Mouse (Mus musculus): ENCODE measurements around the gene Sh3bgrl. TPM values are rescaled to one million over a fixed set of nuclear protein-coding genes. Genes with fewer than 3 reads are reported as not detected.

Sh3bgrl gene
- polyA plus RNA-seq, 1 experiment from 2014 or later, result 36.8 TPM

DNA sequence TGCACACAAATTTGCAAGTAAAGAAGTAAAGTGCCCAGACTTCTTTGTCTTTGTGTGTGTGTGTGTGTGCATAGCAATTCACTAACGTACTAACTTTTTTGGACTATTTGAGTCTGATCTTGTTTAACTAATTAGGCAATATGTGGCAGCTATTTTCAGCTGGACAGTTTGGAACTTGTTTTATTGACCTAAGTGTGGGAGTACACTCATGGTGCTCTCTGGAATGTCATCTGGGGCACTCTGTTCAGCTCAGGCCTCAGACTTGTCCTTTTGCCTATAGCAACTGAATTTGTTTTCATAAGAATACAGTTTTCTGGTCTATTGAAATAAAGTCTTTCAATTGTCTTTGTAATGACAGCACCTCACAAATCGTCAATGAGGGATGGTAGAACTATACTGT is 42.1 kb downstream of the Sh3bgrl start:
- Histone ChIP-seq H3K4me2 (ENCODE audit: low read depth, low read length) (no peak overlapping the region), H3K4me3 (ENCODE audit: low read depth, low read length) (no peak overlapping the region), H3K4me1 (ENCODE audit: insufficient read depth) (no peaks in the 10 kb centered on the region), H3K36me3 (replicated peaks; ENCODE audit: insufficient read depth, low read length) (no peaks in the 10 kb centered on the region), H3K27ac (ENCODE audit: low read depth) (peak overlapping the region; percentile 67), H3K27me3 (ENCODE audit: insufficient read depth, low read length) (no peaks in the 10 kb centered on the region), H3K9ac (replicated peaks) (no peak overlapping the region), H3K9me3 (ENCODE audit: low read length) (no peaks in the 10 kb centered on the region)
- TF ChIP-seq EP300 (IDR thresholded peaks at IDR 0.05; ENCODE audit: low read depth), result no peak
- TF ChIP-seq CTCF (IDR thresholded peaks at IDR 0.05; ENCODE audit: low read depth), result no peak
- no peak for DNase-seq
- 49% methylated on average over 2 of the region's 2 CpGs for WGBS (ENCODE audit: insufficient replicate concordance)
- peak; percentile 93 for ATAC-seq

DNA sequence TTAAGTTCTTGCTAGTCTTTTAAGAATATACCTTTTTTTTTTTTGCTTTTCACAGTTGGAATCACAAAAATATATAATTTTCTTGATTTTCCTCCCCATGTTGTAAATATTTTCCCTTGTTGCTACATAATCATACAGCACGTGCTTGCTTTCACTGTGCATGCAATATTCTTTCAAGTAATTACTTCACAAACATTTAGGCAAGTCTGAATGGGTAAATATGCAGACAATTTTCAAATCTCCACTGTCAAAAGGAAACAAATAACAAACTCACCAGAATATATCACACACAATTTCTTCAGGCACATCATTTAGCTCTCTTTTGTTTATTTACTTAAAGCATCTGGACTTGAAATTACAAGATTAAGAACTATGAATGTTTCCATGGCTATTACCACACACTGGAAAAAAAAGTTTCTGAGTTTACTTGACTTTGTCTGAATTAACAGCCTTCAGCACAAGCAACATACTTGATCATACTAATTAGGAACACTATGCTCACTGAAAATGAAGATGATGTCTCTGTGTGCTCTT is 46.2 kb downstream of the Sh3bgrl start:
- no peak overlapping the region for H3K9ac ChIP-seq (replicated peaks)
- H3K9me3 ChIP-seq (ENCODE audit: low read length), result no peaks in the 10 kb centered on the region
- no peaks in the 10 kb centered on the region for H3K36me3 ChIP-seq (replicated peaks; ENCODE audit: insufficient read depth, low read length)
- no peak for DNase-seq
- H3K4me1 ChIP-seq (ENCODE audit: insufficient read depth), result peaks cover 4% of the 10 kb centered on the region; the same call in 1 of the 2 replicates
- no peak for ATAC-seq
- no peak overlapping the region for H3K4me2 ChIP-seq (ENCODE audit: low read depth, low read length)
- WGBS (ENCODE audit: insufficient replicate concordance), result 62% methylated on average over 1 of the region's 1 CpGs
- no peak overlapping the region for H3K4me3 ChIP-seq (ENCODE audit: low read depth, low read length)
- TF ChIP-seq EP300 (IDR thresholded peaks at IDR 0.05; ENCODE audit: low read depth) (no peak), CTCF (IDR thresholded peaks at IDR 0.05; ENCODE audit: low read depth) (no peak)
- no peaks in the 10 kb centered on the region for H3K27me3 ChIP-seq (ENCODE audit: insufficient read depth, low read length)
- no peak overlapping the region for H3K27ac ChIP-seq (ENCODE audit: low read depth)

DNA sequence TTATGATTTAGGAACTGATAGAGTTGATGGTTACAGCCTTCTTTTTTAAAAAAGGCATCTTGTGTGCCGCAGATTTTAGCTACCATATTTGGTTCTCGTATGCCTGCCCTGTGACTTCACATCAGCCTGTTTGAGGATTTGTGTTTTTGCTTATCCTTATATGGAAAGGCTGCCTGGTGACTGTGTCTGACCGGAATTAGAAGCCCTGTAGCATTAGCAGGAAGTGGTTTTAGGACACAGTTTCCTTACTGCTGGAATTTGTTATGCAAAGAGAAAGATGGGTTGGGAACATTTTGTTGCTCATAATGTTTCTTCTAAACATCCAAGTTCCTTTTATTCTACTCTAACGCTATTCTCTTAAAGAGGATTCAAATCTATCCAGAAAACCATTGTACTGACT is 47.1 kb downstream of the Sh3bgrl start:
- Histone ChIP-seq H3K4me2 (ENCODE audit: low read depth, low read length) (no peak overlapping the region), H3K9ac (replicated peaks) (no peak overlapping the region), H3K4me1 (ENCODE audit: insufficient read depth) (peaks cover 4% of the 10 kb centered on the region; the same call in 1 of the 2 replicates), H3K27me3 (ENCODE audit: insufficient read depth, low read length) (no peaks in the 10 kb centered on the region), H3K36me3 (replicated peaks; ENCODE audit: insufficient read depth, low read length) (no peaks in the 10 kb centered on the region), H3K4me3 (ENCODE audit: low read depth, low read length) (no peak overlapping the region), H3K9me3 (ENCODE audit: low read length) (no peaks in the 10 kb centered on the region), H3K27ac (ENCODE audit: low read depth) (peak overlapping the region; percentile 16; the same call in 1 of the 2 replicates)
- ATAC-seq (no peak), DNase-seq (no peak)
- 55% methylated on average over 4 of the region's 4 CpGs for WGBS (ENCODE audit: insufficient replicate concordance)
- TF ChIP-seq CTCF (IDR thresholded peaks at IDR 0.05; ENCODE audit: low read depth), result no peak
- TF ChIP-seq EP300 (IDR thresholded peaks at IDR 0.05; ENCODE audit: low read depth), result no peak

DNA sequence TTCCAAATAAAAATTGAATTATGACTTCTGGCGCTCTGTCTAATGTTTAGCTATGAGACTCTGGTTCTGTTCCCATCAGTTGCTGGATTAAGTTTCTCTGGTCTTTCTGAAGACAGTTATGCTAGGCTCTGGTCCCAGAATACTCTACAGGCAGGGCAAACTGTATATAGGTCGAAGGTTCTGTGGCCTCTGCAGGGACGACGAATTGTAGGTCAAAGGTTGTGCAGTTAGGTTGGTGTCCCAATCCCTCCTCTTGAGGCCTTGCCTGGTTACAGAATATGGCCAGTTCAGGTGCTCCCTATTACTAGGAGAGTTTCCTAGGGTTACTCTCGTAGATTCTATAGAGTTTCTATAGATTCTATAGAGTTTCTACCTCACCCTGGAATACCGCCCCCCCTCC is 50.6 kb downstream of the Sh3bgrl start:
- H3K27ac ChIP-seq (ENCODE audit: low read depth), result peak overlapping the region; percentile 67
- H3K9me3 ChIP-seq (ENCODE audit: low read length), result no peaks in the 10 kb centered on the region
- TF ChIP-seq CTCF (IDR thresholded peaks at IDR 0.05; ENCODE audit: low read depth) (no peak), EP300 (IDR thresholded peaks at IDR 0.05; ENCODE audit: low read depth) (no peak)
- no peak overlapping the region for H3K4me3 ChIP-seq (ENCODE audit: low read depth, low read length)
- H3K9ac ChIP-seq (replicated peaks), result no peak overlapping the region
- WGBS (ENCODE audit: insufficient replicate concordance), result 73% methylated on average over 6 of the region's 6 CpGs
- no peak overlapping the region for H3K4me2 ChIP-seq (ENCODE audit: low read depth, low read length)
- H3K4me1 ChIP-seq (ENCODE audit: insufficient read depth), result peaks cover 4% of the 10 kb centered on the region; the same call in 1 of the 2 replicates
- H3K27me3 ChIP-seq (ENCODE audit: insufficient read depth, low read length), result no peaks in the 10 kb centered on the region
- H3K36me3 ChIP-seq (replicated peaks; ENCODE audit: insufficient read depth, low read length), result no peaks in the 10 kb centered on the region
- DNase-seq (peak; percentile 18), ATAC-seq (peak; percentile 83)

DNA sequence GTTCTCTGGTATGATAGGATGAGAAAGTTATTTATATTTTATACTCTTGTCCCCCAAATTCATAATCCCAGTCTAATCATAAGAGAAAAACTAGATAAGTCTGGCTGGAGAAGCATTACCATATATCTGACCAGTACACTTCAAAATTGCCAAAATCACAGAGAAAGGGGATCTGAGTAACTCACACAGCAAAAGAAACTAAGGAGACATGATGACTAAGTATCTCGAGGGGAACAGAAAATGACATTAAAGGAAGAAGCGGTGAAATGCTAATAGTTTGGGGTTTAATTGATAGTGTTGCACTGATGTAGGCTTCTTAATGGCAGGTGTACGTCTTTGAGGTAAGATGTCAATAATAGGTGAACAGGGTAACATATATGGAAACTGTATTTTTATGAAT is 51.9 kb downstream of the Sh3bgrl start:
- H3K27me3 ChIP-seq (ENCODE audit: insufficient read depth, low read length), result no peaks in the 10 kb centered on the region
- DNase-seq (no peak), ATAC-seq (no peak)
- H3K4me3 ChIP-seq (ENCODE audit: low read depth, low read length), result no peak overlapping the region
- no peak overlapping the region for H3K4me2 ChIP-seq (ENCODE audit: low read depth, low read length)
- peaks cover 4% of the 10 kb centered on the region; the same call in 1 of the 2 replicates for H3K4me1 ChIP-seq (ENCODE audit: insufficient read depth)
- 76% methylated on average over 3 of the region's 3 CpGs for WGBS (ENCODE audit: insufficient replicate concordance)
- H3K36me3 ChIP-seq (replicated peaks; ENCODE audit: insufficient read depth, low read length), result no peaks in the 10 kb centered on the region
- no peak overlapping the region for H3K27ac ChIP-seq (ENCODE audit: low read depth)
- H3K9ac ChIP-seq (replicated peaks), result no peak overlapping the region
- TF ChIP-seq CTCF (IDR thresholded peaks at IDR 0.05; ENCODE audit: low read depth), result no peak
- TF ChIP-seq EP300 (IDR thresholded peaks at IDR 0.05; ENCODE audit: low read depth), result no peak
- H3K9me3 ChIP-seq (ENCODE audit: low read length), result no peaks in the 10 kb centered on the region

DNA sequence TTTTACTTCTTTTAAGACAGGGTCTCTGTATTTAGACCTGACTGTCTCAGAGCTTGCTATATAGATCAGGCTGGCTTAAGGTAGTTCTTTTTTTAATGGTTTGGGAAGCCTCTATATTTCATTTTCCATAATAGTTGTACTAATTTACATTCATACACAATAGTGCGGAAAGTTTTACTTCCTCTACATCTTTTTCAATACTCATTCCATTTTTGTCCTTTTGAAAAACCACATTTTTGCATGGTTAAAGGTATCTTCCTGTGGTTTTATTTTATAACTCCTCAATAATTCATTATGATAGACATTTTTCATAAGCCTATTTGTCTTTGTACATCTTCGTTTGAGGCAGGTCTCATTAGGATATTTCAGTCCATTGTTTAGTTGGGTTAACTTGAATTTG is 56.1 kb downstream of the Sh3bgrl start:
- Histone ChIP-seq H3K27me3 (ENCODE audit: insufficient read depth, low read length) (no peaks in the 10 kb centered on the region), H3K27ac (ENCODE audit: low read depth) (no peak overlapping the region), H3K4me1 (ENCODE audit: insufficient read depth) (no peaks in the 10 kb centered on the region), H3K36me3 (replicated peaks; ENCODE audit: insufficient read depth, low read length) (no peaks in the 10 kb centered on the region), H3K4me3 (ENCODE audit: low read depth, low read length) (no peak overlapping the region), H3K9me3 (ENCODE audit: low read length) (no peaks in the 10 kb centered on the region), H3K4me2 (ENCODE audit: low read depth, low read length) (no peak overlapping the region), H3K9ac (replicated peaks) (no peak overlapping the region)
- 83% methylated on average over 2 of the region's 2 CpGs for WGBS (ENCODE audit: insufficient replicate concordance)
- DNase-seq (no peak), ATAC-seq (no peak)
- no peak for TF ChIP-seq EP300 (IDR thresholded peaks at IDR 0.05; ENCODE audit: low read depth)

DNA sequence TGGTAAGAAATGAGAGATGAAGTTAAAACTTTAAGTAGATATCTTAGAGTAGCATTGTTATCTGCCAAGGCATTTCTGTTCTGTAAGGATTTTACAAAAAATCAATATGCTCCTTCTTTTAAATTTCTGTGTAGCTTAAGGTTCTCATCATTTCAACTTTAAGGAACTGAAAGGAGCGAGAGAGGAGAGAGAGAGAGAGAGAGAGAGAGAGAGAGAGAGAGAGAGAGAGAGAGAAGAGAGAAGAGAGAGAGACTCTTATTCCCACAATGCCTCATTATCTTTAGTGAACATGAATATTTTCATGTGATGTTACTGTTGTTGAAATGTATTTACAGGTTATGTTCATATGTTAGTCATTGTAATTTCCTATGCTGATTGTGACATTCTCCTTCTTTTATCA is 65.2 kb downstream of the Sh3bgrl start:
- ATAC-seq, result no peak
- WGBS (ENCODE audit: insufficient replicate concordance), result 64% methylated on average over 1 of the region's 1 CpGs
- Histone ChIP-seq H3K9me3 (ENCODE audit: low read length) (no peaks in the 10 kb centered on the region), H3K27ac (ENCODE audit: low read depth) (no peak overlapping the region), H3K4me2 (ENCODE audit: low read depth, low read length) (no peak overlapping the region), H3K9ac (replicated peaks) (no peak overlapping the region), H3K4me1 (ENCODE audit: insufficient read depth) (no peaks in the 10 kb centered on the region), H3K27me3 (ENCODE audit: insufficient read depth, low read length) (no peaks in the 10 kb centered on the region), H3K36me3 (replicated peaks; ENCODE audit: insufficient read depth, low read length) (no peaks in the 10 kb centered on the region), H3K4me3 (ENCODE audit: low read depth, low read length) (no peak overlapping the region)
- TF ChIP-seq EP300 (IDR thresholded peaks at IDR 0.05; ENCODE audit: low read depth) (no peak), CTCF (IDR thresholded peaks at IDR 0.05; ENCODE audit: low read depth) (no peak)
- no peak for DNase-seq
